Mouse (Mus musculus) brain, embryonic 14.5 days (tissue): ENCODE measurements at regions not wholly inside any gene's neighbourhood (a gene's known extent, or its start where the extent isn't known, plus 50 kb on each side); places are given as distances from the start of the nearest gene placed in this dataset.

Source experiments
- CTCF ChIP-seq: fragments of 200-500 bp; IDR thresholded peaks from 2 replicates; pipeline ENCODE4 v1.5.1; 2012; ENCODE audit warnings: inconsistent platforms, mild to moderate bottlenecking, moderate library complexity, borderline replicate concordance; ENCODE audit not compliant: insufficient read depth, insufficient read length; ENCODE audit errors: extremely low read depth
- POLR2A ChIP-seq: fragments of 200-500 bp; IDR thresholded peaks from 2 replicates; pipeline ENCODE4 v1.6.1; 2012; ENCODE audit warnings: mild to moderate bottlenecking, inconsistent platforms, borderline replicate concordance; ENCODE audit not compliant: poor library complexity, insufficient read depth, insufficient read length, severe bottlenecking; ENCODE audit errors: extremely low read depth

GRCm38 (mm10) chr5:112120766-112121165 is 131.6 kb downstream of the Cryba4 start:
- no peak for TF ChIP-seq CTCF
- TF ChIP-seq POLR2A: no peak
